Mouse (Mus musculus): Measurements from ENCODE around the gene Kcnj8. TPM values are rescaled to one million over a fixed set of nuclear protein-coding genes. Genes with fewer than 3 reads are reported as not detected.

Gene Kcnj8
- total RNA-seq, 1 experiment: 0.58 TPM

DNA sequence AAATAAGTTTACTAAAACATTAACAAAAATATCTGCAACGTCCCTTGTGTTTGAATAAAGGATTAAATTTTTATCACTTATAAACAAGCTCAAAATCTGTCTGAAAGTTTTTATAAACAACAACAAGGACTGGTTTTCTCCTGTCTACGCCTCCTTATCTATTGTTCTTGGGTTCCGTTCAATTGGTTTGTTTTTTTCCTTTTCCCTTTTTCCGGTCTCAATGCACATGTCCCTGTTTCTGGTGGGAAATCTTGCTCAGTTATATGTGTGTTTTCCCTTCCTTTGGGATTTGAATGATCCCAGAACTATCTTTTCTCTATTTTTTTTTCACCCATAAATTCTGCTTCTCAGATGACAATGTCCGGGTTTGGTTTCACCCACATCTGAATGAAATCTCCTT, 38.0 kb downstream of the Kcnj8 start:
- H3K4me3 ChIP-seq (ENCODE audit: insufficient read depth in 1 of 2, low read depth in 1 of 2, low read length in 2 of 2, poor library complexity in 1 of 2, severe bottlenecking in 1 of 2): no peak overlapping the region
- TF ChIP-seq CHD2 (IDR thresholded peaks at IDR 0.05; ENCODE audit: low read depth, low read length) (no peak), HCFC1 (IDR thresholded peaks at IDR 0.05; ENCODE audit: borderline replicate concordance, insufficient read depth, low read length) (no peak), ZC3H11A (IDR thresholded peaks at IDR 0.05; ENCODE audit: borderline replicate concordance, low read depth, low read length) (no peak), ZNF384 (IDR thresholded peaks at IDR 0.05; ENCODE audit: low read depth, low read length) (no peak), MAFK (IDR thresholded peaks at IDR 0.05; ENCODE audit: insufficient read depth, low read depth, low read length) (no peak)
- H3K36me3 ChIP-seq (ENCODE audit: control insufficient read depth, insufficient read depth, low read length, poor library complexity, severe bottlenecking): no peaks in the 10 kb centered on the region
- in situ Hi-C loops (cut with MboI; ENCODE audit: low sequenced_read_pairs in 2 of 2, unreplicated experiment in 2 of 2): no loop called here
- no peaks in the 10 kb centered on the region for H3K9me3 ChIP-seq (ENCODE audit: control insufficient read depth, insufficient read depth, low read depth, low read length)
- no peak for DNase-seq (ENCODE audit: low read depth, low spot score)
- H3K4me1 ChIP-seq (ENCODE audit: control insufficient read depth in 2 of 2, insufficient read depth in 2 of 2, low read length in 2 of 2, poor library complexity in 1 of 2): no peaks in the 10 kb centered on the region
- no peak overlapping the region for H3K27ac ChIP-seq (ENCODE audit: insufficient read depth, low read depth, low read length, poor library complexity, severe bottlenecking)
- no peak overlapping the region for H3K9ac ChIP-seq (ENCODE audit: insufficient read depth, low read depth, low read length, poor library complexity, severe bottlenecking)

DNA sequence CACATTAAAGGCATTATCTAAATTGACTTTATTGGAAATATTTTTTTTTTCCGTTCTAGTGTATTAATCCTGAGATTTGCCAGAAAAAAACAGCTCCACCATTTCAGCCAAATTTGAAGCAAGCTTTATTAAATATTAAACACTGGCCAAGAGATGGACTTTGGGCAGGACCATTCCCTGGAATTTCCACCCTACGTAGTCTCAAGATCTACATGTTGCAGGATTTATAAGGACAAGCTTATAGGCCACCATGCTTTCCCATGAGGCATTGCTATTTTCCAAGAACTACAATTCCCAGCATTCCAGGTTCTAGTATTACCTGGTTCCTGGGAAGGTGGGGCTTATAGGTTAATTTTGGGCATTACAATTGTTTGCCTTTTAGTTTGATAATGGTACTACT, 38.7 kb downstream of the Kcnj8 start:
- in situ Hi-C loops (cut with MboI; ENCODE audit: low sequenced_read_pairs in 2 of 2, unreplicated experiment in 2 of 2): no loop called here
- H3K9me3 ChIP-seq (ENCODE audit: control insufficient read depth, insufficient read depth, low read depth, low read length): no peaks in the 10 kb centered on the region
- no peak for DNase-seq (ENCODE audit: low read depth, low spot score)
- TF ChIP-seq MAFK (IDR thresholded peaks at IDR 0.05; ENCODE audit: insufficient read depth, low read depth, low read length) (no peak), ZC3H11A (IDR thresholded peaks at IDR 0.05; ENCODE audit: borderline replicate concordance, low read depth, low read length) (no peak), HCFC1 (IDR thresholded peaks at IDR 0.05; ENCODE audit: borderline replicate concordance, insufficient read depth, low read length) (peak; percentile 89)
- H3K9ac ChIP-seq (ENCODE audit: insufficient read depth, low read depth, low read length, poor library complexity, severe bottlenecking): no peak overlapping the region
- H3K4me3 ChIP-seq (ENCODE audit: insufficient read depth in 1 of 2, low read depth in 1 of 2, low read length in 2 of 2, poor library complexity in 1 of 2, severe bottlenecking in 1 of 2): no peak overlapping the region
- H3K4me1 ChIP-seq (ENCODE audit: control insufficient read depth in 2 of 2, insufficient read depth in 2 of 2, low read length in 2 of 2, poor library complexity in 1 of 2): no peaks in the 10 kb centered on the region
- no peak overlapping the region for H3K27ac ChIP-seq (ENCODE audit: insufficient read depth, low read depth, low read length, poor library complexity, severe bottlenecking)
- no peaks in the 10 kb centered on the region for H3K36me3 ChIP-seq (ENCODE audit: control insufficient read depth, insufficient read depth, low read length, poor library complexity, severe bottlenecking)

DNA sequence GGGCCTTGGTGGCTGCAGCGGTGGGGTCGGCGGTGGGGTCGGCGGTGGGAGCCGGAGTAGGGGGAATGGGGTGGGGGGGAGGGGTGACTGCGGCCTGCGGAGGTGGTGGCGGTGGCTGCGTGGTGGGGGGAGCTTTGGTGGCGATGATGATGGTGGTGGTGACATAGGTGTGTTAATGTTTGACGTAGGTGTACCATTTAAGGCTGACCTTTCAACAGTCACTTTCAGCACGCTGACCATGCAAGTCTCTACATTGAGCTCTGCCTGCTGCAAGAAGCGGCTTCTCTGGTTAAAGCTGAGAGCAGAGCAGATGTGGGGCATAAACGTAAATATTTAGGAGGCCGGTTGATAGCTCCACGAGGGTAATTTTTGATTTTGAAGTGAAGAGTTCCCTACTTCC, 39.3 kb downstream of the Kcnj8 start:
- peak overlapping the region in 1 of 2 experiments; percentile 14; a peak in 1 of 4 replicates for H3K4me3 ChIP-seq (ENCODE audit: insufficient read depth in 1 of 2, low read depth in 1 of 2, low read length in 2 of 2, poor library complexity in 1 of 2, severe bottlenecking in 1 of 2)
- in situ Hi-C loops (cut with MboI; ENCODE audit: low sequenced_read_pairs in 2 of 2, unreplicated experiment in 2 of 2): no loop called here
- TF ChIP-seq ZC3H11A (IDR thresholded peaks at IDR 0.05; ENCODE audit: borderline replicate concordance, low read depth, low read length): no peak
- no peak for TF ChIP-seq MAFK (IDR thresholded peaks at IDR 0.05; ENCODE audit: insufficient read depth, low read depth, low read length)
- TF ChIP-seq CHD2 (IDR thresholded peaks at IDR 0.05; ENCODE audit: low read depth, low read length): no peak
- no peaks in the 10 kb centered on the region for H3K4me1 ChIP-seq (ENCODE audit: control insufficient read depth in 2 of 2, insufficient read depth in 2 of 2, low read length in 2 of 2, poor library complexity in 1 of 2)
- H3K27ac ChIP-seq (ENCODE audit: insufficient read depth, low read depth, low read length, poor library complexity, severe bottlenecking): no peak overlapping the region
- H3K9me3 ChIP-seq (ENCODE audit: control insufficient read depth, insufficient read depth, low read depth, low read length): no peaks in the 10 kb centered on the region
- no peaks in the 10 kb centered on the region for H3K36me3 ChIP-seq (ENCODE audit: control insufficient read depth, insufficient read depth, low read length, poor library complexity, severe bottlenecking)
- no peak overlapping the region for H3K9ac ChIP-seq (ENCODE audit: insufficient read depth, low read depth, low read length, poor library complexity, severe bottlenecking)
- DNase-seq (ENCODE audit: low read depth, low spot score): no peak

DNA sequence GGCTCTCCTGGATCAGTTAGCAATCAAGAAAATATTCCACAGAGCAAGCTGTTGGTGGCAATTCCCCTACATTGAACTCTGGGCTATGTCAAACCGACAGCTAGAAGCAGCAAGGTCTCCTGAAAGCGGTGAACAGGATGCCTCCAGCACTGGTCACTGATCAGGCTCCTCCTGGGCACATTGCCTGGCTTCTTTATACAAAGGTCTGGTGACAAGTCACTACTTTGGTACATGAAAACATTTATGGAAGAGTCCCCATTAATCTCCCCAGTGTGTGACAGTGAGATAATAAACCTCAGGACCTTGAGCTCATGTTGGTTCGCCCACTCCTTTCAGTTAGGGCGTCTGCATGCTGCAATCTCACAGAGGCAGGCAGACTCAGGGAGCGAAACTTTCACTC, 41.0 kb downstream of the Kcnj8 start:
- no peaks in the 10 kb centered on the region for H3K36me3 ChIP-seq (ENCODE audit: control insufficient read depth, insufficient read depth, low read length, poor library complexity, severe bottlenecking)
- no peaks in the 10 kb centered on the region for H3K4me1 ChIP-seq (ENCODE audit: control insufficient read depth in 2 of 2, insufficient read depth in 2 of 2, low read length in 2 of 2, poor library complexity in 1 of 2)
- H3K4me3 ChIP-seq (ENCODE audit: insufficient read depth in 1 of 2, low read depth in 1 of 2, low read length in 2 of 2, poor library complexity in 1 of 2, severe bottlenecking in 1 of 2): no peak overlapping the region
- no peak for TF ChIP-seq ZNF384 (IDR thresholded peaks at IDR 0.05; ENCODE audit: low read depth, low read length)
- TF ChIP-seq CHD2 (IDR thresholded peaks at IDR 0.05; ENCODE audit: low read depth, low read length): no peak
- no peak for TF ChIP-seq HCFC1 (IDR thresholded peaks at IDR 0.05; ENCODE audit: borderline replicate concordance, insufficient read depth, low read length)
- no peak for TF ChIP-seq ZC3H11A (IDR thresholded peaks at IDR 0.05; ENCODE audit: borderline replicate concordance, low read depth, low read length)
- no peak for TF ChIP-seq MAFK (IDR thresholded peaks at IDR 0.05; ENCODE audit: insufficient read depth, low read depth, low read length)
- no peak for DNase-seq (ENCODE audit: low read depth, low spot score)
- no peaks in the 10 kb centered on the region for H3K9me3 ChIP-seq (ENCODE audit: control insufficient read depth, insufficient read depth, low read depth, low read length)
- in situ Hi-C loops (cut with MboI; ENCODE audit: low sequenced_read_pairs in 2 of 2, unreplicated experiment in 2 of 2): no loop called here
- no peak overlapping the region for H3K27ac ChIP-seq (ENCODE audit: insufficient read depth, low read depth, low read length, poor library complexity, severe bottlenecking)
- H3K9ac ChIP-seq (ENCODE audit: insufficient read depth, low read depth, low read length, poor library complexity, severe bottlenecking): no peak overlapping the region

DNA sequence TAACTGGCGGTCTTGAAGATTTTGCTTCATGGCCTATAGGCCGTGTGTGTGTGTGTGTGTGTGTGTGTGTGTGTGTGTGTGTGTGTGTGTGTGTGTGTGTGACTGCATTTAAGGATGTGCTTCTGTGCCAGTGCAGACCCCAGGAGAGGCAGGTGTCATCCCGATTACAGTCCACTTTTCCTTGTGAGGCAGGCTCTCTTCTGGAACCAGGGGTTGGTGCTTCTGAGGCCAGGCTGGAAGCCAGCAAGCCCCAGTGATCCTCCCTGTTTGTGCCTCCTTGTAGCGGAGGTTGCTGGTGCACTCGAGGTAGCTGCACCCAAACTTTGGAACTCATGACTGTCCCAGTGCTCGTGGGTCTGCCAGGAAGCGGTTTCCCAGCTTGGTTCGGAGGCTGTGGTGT, 41.7 kb downstream of the Kcnj8 start:
- Histone ChIP-seq H3K9ac (ENCODE audit: insufficient read depth, low read depth, low read length, poor library complexity, severe bottlenecking) (peak overlapping the region; percentile 12; the same call in 1 of the 2 replicates), H3K27ac (ENCODE audit: insufficient read depth, low read depth, low read length, poor library complexity, severe bottlenecking) (no peak overlapping the region), H3K9me3 (ENCODE audit: control insufficient read depth, insufficient read depth, low read depth, low read length) (no peaks in the 10 kb centered on the region), H3K36me3 (ENCODE audit: control insufficient read depth, insufficient read depth, low read length, poor library complexity, severe bottlenecking) (no peaks in the 10 kb centered on the region), H3K4me1 (ENCODE audit: control insufficient read depth in 2 of 2, insufficient read depth in 2 of 2, low read length in 2 of 2, poor library complexity in 1 of 2) (no peaks in the 10 kb centered on the region), H3K4me3 (ENCODE audit: insufficient read depth in 1 of 2, low read depth in 1 of 2, low read length in 2 of 2, poor library complexity in 1 of 2, severe bottlenecking in 1 of 2) (no peak overlapping the region)
- TF ChIP-seq CHD2 (IDR thresholded peaks at IDR 0.05; ENCODE audit: low read depth, low read length): no peak
- TF ChIP-seq MAFK (IDR thresholded peaks at IDR 0.05; ENCODE audit: insufficient read depth, low read depth, low read length): no peak
- no peak for TF ChIP-seq ZC3H11A (IDR thresholded peaks at IDR 0.05; ENCODE audit: borderline replicate concordance, low read depth, low read length)
- TF ChIP-seq ZNF384 (IDR thresholded peaks at IDR 0.05; ENCODE audit: low read depth, low read length): no peak
- no peak for TF ChIP-seq HCFC1 (IDR thresholded peaks at IDR 0.05; ENCODE audit: borderline replicate concordance, insufficient read depth, low read length)
- in situ Hi-C loops (cut with MboI; ENCODE audit: low sequenced_read_pairs in 2 of 2, unreplicated experiment in 2 of 2): loop anchor here in 1 of 2 experiments (10.0 kb wide), 1 partner anchor 195 kb away; no protein-coding TSS in a partner anchor
- DNase-seq (ENCODE audit: low read depth, low spot score): no peak

Data from ES-E14 (cell line).